Mouse (Mus musculus) left cerebral cortex, postnatal 4 days (tissue): ENCODE measurements at regions not wholly inside any gene's neighbourhood (a gene's known extent, or its start where the extent isn't known, plus 50 kb on each side); places are given as distances from the start of the nearest gene placed in this dataset.
"Not testable (repeated sequence)": the region's sequence is repeated elsewhere in the genome, so short reads cannot be mapped to it uniquely, and the experiment has no call there.

Experiments used
- DNase-seq: peaks from one replicate; pipeline ENCODE4 v3.0.0-alpha.2; 2022
- intact Hi-C: fragments of 180-260 bp; cut with DNase I; formaldehyde crosslinking; loops from one replicate; pipeline ENCODE4 v1.15.1; 2025

DNA sequence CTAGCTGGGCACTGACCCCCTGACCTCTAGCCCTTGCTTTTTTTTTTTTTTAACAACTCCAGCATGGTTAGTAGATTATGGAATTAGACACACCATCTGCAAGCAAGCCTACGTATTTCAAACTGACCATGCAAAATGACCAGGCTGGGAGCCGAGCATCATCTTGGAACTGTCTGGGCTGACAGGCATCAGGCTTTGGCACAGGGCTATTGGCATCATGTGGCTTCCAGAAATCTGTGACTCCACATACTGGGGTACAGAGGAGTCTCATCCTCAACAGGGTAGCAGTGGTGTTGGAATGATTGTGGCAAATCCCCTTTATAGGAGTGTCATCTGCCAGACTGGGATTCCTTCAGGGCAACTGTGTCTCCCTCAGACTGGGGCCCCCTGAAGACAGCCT lies 152.7 kb upstream of the Mocs1 start:
- intact Hi-C loops, result loop anchor here (10.0 kb wide), 1 partner anchor 119 kb away; no protein-coding TSS in a partner anchor
- peak; percentile 30 for DNase-seq

DNA sequence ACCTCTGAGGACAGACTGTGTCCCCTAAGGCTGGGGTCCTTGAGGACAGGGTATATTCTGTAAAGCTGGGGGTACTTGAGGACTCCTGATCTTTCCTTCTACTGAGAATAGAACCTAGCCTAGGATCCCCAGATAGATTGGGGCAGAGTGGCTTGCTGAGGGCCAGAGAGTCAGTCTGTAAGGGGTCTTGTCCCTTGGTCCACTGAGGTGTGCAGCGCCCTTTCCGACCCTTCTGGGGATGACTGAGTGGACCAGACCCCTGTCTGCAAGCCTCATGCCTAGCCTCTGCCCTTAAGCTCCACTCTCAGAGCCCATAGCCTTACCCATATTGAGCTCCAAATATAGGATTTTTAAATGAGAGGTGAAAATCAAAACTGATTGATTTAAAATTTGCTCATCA lies 152.2 kb upstream of the Mocs1 start:
- intact Hi-C loops, result loop anchor here (10.0 kb wide), 1 partner anchor 119 kb away; no protein-coding TSS in a partner anchor
- DNase-seq, result no peak

DNA sequence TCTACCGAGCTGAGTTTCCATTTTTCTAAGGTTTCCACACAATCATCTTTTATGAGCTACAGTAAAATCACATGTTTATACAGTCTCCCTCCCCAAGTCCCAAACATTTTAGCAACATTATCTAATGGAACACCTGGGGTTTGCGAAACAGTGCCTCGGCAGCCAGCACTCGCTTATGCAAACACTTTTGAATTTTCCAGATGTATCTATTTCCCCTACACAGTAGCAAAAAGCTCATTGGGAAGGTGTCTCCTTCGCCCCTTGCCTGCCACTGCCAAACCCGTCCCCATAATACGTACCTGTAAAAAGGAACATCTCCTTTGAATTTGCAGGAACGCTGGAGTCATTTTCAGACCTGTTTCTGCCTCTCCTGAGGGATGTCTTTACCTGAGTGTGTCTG lies 149.6 kb upstream of the Mocs1 start:
- DNase-seq, result no peak
- intact Hi-C loops, result loop anchor here (10.0 kb wide), 1 partner anchor 116 kb away; no protein-coding TSS in a partner anchor

DNA sequence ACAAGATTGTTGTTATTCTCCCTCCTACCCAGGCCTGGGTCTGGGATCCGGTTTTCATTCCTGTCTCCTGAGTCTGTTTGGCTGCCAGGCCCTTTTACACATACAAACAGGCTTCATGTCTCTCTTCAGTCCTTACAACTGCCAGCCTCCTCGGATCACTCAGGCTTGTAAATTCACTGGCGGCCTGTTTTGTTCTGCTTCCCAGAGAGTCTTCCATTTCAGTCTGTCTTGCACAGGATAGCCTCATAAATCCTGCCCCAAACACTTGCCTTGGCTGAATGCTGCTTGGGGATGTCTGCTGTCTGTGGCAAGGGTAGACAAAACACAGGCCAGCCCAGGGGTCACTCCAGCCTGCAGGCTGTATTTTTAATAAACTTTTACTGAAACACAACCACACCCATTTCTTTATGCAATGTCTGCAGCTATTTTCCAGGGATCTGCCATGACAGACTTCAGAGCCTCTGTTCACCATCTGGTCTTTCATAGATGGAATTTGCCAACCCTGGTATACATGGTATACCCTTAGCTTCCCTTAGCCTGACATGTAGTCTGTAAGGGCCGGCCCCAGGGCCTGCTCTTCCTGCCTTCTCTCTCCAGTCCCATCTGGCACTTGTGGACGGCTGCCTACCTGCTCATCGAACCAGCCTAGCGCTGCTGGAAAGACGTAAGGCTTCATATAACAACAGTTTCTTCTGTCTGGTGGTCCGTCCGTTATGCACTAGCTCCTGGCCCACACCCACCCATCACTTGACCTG lies 149.0 kb upstream of the Mocs1 start:
- intact Hi-C loops, result loop anchor here (10.0 kb wide), 1 partner anchor 116 kb away; no protein-coding TSS in a partner anchor
- DNase-seq, result peak; percentile 27

DNA sequence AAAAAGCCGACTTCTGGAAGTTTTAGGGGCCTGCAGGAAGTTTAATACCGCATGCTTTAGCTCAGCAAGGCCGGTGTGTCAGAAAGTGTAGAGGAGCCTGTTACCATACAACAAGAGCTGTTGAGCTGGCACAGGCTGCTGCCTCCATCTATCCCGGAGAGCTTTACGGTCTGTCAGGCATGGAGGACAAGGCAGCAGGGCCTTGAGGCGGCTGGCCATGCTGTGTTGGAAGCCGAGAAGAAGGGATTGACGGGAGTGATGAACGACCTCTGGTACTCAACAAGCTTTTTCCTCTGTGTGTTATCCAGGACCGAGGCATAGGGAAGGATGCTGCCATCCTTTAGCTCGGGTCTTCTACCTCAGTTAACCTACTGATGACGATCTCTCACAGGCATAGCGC lies 146.8 kb upstream of the Mocs1 start:
- no peak for DNase-seq
- intact Hi-C loops, result no loop called here

DNA sequence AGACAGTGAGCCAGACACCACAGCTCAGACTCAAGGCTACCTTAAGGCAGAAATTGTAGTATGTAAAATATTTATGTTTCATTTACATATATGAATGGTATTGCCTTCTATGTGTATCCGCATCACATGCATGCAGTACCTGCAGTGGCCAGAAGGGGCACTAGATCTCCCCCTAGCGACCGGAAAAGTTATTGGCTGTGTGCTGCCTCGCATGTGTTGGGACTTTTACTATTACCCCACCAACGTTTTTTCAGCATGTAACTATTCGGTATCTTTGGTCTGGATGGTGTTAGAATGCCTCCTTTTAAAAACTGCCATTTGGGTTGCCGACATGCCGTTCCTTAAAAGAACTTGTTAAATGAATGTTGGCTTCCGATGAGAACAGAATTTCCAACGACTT lies 145.7 kb upstream of the Mocs1 start:
- intact Hi-C loops, result no loop called here
- DNase-seq, result no peak

DNA sequence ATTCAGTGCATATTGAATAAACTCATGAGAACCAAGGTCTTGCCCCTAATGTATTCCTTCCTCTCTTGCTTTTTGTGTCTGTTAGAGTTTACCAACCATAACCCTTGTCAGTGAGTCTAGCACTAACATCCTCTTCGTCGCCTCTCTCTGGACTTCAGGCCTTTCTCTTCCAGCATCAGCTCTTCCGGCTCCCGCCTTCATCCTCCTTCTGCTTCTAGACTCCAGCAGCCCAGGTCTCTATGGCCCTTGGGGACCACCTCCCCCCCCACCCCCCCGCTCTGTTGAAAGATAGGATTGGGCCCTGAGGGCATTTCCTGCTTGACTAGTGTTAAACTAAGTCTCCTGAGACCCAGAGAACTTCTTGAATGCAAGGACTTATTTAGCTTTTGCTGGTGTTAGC lies 144.7 kb upstream of the Mocs1 start:
- no peak for DNase-seq
- intact Hi-C loops, result no loop called here

DNA sequence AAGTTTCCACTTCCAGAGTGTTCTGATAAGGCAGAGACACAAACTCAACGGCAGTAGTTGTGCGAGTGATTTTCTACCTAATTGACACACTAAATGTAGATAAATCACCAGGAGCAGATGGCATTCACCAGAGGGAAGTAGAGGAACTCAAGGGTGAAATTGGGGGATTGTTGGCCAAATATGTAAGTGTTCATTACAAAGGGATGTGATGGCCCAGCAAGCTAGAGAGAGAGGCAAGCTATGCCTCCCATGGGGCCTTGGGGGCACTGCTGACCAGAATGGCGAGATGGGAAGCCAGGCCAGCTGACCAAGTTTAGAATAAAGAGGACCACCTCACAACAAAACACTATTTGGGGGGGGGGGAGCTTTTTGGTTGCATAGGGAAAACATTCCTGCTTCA lies 136.5 kb upstream of the Mocs1 start:
- intact Hi-C loops, result no loop called here
- DNase-seq, result peak; percentile 65

DNA sequence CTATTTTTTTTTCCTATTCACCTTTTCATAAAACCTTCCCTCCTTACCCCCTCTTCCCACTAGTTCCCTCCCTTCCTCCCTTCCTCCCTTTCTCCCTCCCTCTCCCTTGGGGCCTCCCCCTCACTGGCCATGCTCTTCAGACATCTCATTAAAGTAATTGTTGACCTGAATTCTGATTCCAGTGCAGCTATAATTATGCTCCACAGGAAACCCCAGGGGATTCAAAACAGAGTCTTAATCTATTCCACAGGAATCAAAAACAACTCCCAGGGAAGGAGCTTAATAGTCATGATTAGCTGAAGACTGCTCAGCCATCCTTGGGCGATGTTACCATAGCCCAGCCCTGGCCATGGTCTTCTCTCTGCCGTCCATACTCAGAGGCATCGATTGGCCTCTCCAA lies 123.7 kb upstream of the Mocs1 start:
- intact Hi-C loops, result no loop called here
- no peak for DNase-seq

DNA sequence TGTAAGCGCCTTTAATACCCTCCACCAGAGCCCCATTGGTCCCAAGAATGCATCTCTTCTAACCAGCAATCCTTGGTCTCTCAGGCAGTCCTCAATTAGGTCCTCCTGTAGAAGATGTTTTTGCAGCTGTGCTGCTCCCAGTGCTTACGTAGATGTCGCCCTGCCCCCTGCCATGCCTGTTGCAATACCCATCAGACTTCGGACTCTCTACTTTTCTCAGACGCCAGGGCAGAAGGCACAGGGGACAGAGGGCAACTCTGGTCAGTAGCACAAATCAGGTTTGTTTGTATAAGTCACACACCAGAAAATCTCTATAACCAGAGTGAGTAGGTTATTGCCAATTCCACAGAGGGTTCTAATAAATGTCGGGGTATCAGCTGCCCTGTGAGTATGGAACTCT lies 123.0 kb upstream of the Mocs1 start:
- no peak for DNase-seq
- intact Hi-C loops, result no loop called here

DNA sequence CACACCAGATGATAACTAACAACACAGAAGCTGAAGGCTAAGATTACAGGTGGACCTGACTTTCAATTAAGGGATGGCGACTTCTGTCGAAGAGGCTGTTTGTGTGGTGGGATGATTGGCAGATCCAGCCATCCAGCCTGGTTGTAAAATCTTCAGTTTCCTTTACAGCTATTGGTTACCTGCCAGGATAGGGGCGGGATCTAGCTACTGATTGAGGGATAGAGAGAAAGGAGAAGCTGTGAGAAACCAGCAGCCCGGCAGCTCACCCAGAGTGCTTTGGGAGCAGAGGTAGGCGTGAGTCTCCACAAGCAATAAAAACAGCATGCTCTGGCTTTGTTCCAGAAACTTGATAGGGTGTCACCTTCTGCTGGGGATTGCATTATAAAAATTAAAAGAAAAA lies 119.1 kb upstream of the Mocs1 start:
- DNase-seq, result peak; percentile 87

DNA sequence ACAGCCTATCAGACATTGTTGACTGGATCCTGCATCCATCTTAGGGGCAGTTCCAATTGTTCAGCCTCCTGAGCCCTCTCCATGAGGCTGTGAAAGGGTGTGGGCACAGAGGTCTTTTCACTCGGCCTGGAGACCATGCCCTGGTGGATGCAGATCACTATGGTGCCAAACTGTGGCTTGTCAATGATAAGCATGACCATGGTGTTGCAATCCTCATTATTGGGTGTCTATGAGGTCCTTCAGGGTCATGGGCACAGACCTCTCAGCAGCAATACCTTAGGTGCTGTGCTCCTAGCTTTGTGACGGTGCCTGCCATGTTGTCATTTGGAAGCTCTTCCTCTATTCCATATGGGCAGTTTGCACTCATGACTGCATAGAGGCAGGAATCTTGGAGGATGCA lies 114.0 kb upstream of the Mocs1 start:
- no peak for DNase-seq
- intact Hi-C loops, result no loop called here

More for the DNA sequence above, 119.1 kb upstream of the Mocs1 start:
- intact Hi-C loops, result no loop called here

DNA sequence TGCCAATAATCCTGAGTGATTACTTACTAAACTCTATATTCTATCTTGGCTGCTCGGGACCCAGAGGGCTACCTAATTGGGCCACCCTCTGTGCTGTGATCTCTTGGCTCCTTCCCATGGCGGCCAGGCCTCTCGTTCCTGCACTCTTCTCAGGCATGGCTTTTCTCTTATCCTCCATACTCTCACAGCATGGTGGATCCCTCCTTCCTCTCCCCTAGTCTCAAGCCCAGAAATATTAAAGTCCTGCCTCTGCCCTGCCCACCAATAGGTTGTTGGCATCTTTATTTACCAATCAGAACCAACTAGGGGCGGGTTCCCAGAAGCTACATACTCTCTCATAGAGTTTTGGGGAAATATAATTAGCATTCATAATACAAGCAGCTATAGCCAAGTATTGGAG lies 100.6 kb upstream of the Mocs1 start:
- intact Hi-C loops, result no loop called here
- DNase-seq, result no peak

DNA sequence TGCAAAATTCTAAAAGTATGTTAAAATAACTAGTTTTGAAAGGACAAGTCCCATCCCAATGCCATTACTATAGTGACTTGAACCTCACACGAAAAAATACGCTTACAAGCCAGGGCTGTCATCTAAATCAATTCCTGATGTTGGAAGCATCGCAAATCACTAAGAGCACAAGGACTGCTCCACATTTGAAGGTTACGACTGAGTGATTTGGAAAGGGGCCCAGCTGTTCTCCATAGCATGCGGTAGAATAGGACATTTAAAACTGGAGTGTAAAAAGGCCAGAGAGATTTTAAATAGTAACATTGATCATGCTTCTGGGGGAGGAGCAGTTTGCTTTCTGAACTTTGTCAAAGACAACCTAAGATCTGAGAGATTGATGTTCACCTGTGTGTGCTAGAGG lies 92.8 kb upstream of the Mocs1 start:
- intact Hi-C loops, result no loop called here
- DNase-seq, result no peak

DNA sequence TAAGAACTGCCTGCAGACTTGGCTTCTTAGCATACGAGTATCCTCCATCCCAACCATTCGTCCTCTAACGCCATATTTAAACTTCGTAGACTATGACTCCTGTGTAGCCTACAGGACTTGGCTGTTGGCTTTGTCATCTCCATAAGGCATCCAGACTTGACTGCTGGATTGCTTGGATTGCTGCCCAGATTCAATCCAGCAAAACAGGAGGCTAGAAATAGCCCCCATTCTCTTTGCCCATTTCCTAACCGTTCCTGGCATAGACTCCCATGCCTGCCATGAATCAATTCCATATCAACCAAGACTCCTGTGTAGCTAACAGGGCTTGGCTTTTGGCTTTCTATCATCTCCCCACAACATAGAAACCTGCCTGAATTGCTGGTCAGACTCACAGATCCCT lies 90.3 kb upstream of the Mocs1 start:
- intact Hi-C loops, result no loop called here
- DNase-seq, result peak; percentile 55

DNA sequence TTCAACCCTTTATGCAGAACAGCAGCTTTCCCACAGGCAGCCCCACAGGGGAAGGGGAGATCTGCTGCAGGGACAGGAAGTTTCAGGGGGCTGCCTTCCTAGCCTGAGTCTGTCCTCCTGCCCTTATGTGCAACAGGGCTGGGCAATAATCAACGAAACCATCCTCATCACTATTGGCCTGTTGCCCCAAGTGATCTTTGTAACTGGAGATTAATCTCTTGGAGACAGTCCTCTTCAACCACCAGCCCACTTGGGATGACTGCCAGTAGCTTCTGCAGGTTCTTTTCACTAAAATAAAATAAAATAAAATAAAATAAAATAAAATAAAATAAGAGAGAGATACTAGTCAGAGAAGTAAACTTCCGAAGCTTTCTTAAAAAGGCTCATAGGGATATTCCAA lies 85.5 kb upstream of the Mocs1 start:
- no peak for DNase-seq
- intact Hi-C loops, result no loop called here

DNA sequence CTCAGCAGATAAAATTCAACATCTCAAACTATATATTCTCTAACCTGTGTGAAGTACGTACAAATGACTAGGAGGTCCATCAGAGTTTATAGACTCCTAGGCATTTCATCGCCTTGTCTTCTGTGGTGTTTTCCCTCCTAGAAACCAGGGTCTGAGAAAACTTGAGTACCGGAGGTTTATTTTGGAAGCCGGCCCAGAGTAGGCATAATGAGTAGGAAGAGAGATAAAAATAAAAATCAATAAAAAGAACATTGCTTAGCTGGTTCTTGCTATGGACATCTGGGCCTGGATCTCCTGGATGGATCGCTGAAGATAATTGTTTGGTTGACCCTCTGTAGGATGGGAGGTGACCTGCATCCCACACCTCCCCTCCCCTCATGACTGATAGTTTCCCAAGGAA lies 81.5 kb upstream of the Mocs1 start:
- intact Hi-C loops, result no loop called here
- DNase-seq, result no peak

DNA sequence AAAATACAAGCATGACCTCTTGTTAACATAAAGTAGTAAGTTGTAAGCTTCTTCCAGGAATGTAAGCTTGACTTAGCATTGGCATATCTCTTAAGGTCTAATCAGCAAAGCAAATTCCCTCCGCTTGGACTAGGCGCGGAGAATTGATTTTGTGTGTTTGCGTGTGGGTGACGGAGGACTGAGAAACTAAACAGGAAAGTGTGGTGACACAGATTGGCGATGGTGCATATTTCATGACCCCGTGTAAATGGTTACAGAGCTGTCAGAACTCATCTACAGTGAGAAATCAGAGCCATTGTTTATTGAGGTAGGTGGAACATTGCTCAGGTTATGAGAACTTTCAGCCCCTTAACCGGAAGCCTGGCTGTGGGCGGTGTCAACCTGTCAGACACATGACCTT lies 78.8 kb upstream of the Mocs1 start:
- no peak for DNase-seq
- intact Hi-C loops, result no loop called here

DNA sequence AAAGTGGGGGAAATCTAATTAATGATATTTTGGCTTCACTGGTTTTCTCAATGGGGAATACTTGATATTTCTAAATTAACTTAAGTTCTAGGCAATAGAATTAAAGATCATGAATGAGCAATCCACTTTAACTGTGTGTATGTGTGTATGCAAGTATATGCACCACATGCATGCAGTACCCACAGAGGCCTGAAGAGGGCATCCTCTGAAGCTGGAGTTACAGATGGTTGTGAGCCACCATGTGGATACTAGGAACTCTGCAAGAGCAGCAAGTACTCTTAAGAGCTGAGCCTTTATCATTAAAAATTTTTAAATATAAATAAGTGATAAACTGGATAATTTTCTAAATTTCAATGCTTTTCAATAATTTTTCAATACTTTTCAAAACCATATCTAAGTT lies 69.0 kb upstream of the Mocs1 start:
- no peak for DNase-seq
- intact Hi-C loops, result no loop called here

DNA sequence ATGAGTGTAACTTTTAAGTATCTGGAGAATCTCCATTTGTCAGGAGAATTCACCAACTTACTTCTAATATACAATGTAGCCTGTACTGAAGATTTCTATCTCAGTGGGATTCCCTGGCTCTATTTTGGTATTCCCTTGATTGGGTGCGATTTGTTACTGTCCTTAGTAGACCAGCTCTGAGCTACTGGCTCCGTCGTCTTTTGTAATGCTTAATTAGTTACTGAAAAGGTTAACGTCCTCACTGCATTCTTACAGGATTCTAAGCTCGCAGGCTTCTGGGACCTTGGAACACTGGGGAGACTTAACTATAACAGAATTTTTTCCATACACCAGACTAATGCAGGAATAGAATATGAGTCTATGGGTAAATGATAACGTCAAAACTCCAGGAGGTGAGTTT lies 67.9 kb upstream of the Mocs1 start:
- intact Hi-C loops, DNase-seq: not testable (repeated sequence)

DNA sequence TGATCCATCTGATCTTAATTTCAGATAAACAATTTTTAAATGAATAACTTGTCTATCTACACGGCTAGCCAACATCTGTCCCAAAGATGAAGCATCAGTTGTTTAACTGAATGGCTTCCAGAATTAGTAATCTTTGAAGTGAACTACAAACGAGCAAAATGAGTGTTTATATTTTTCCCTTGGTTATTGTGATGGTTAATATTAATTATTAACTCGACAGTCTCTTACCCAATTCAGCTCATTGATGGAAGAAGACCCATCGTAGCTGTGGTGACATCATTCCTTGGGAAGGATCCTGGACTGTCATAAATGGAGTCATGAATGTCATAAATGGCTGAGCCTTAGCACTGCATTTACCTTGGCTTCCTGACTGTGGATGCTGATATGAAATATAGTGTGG lies 60.4 kb upstream of the Mocs1 start:
- intact Hi-C loops, result no loop called here

DNA sequence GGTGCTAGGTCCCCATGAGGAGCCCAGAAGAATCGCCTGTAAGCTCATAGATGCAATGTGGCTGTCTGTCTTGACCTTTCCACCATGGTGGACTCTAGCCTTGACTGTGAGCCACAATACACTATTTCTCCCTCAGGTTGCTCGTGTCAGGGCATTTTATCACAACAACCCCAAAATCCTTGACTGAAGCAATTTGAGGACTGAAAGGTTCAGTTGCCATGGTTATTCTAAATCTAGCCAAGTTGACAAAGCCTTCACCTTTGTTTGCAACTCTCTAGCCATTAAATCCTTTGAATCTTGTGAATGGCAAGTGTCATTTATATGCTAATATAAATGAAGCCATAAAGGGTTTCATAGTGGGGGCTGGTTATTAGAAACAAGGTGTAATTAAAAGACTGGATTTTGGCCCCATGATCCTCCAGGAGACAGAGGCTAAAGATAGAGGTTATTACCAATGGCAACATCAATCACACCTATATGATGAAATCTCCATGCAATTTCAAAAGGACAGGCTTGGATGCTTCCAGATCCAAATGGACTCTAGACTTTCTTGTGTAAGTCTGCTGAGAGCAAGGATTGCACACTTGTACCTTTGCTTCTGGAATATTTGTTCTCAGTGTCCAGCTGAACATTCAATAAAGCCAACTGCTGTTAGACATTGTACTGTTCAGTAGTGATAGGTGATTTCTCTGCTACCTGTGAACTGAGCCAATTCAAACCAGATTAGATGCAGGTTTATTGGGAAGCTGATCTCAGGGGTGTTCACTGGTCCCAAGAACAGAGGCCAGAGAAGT lies 59.5 kb upstream of the Mocs1 start:
- DNase-seq, result no peak
- intact Hi-C loops, result no loop called here

More for the DNA sequence above, 60.4 kb upstream of the Mocs1 start:
- DNase-seq, result no peak
